Mouse (Mus musculus): ENCODE results near the gene Sdk1. TPM values are rescaled to one million over a fixed set of nuclear protein-coding genes. Genes with fewer than 3 reads are reported as not detected.

Gene Sdk1
- polyA plus RNA-seq, 1 experiment from 2014 or later = 1.5 TPM

DNA sequence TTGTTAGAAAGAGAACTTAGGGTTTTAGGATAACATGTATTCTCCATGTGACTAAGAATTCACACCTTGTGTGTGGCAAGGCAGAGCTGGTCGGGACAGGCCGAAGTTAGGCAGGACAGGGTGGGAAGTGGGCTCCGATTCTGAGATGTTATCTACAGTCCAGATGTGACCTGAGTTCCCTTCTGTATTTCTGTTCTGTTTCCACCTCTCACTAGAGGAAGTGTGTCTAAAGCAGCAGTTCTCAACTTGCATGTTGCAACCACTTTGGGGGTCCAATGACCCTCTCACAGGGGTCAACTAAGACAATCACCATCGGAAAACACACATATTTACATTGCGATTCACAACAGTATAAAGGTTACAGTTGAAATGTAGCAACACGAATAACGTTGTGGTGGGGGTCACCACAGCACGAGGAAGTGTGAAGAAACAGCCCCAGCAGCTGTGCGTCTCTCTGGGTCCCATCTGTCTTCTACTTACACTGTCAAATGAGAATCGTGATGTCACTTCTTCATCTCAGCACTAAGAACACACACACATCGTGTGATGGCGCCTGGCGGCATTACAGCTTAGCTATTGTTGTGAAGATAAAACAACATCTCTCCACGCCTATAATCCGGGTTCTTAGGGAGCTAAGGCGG, 583.6 kb downstream of the Sdk1 start:
- Histone ChIP-seq H3K4me3 (no peak overlapping the region), H3K27me3 (no peaks in the 10 kb centered on the region), H3K9ac (replicated peaks) (no peak overlapping the region), H3K27ac (replicated peaks) (no peak overlapping the region), H3K9me3 (no peaks in the 10 kb centered on the region), H3K36me3 (no peaks in the 10 kb centered on the region), H3K4me1 (no peaks in the 10 kb centered on the region), H3K4me2 (replicated peaks) (no peak overlapping the region)
- 77% methylated on average over 16 of the region's 16 CpGs for WGBS
- no peak for ATAC-seq (replicated peaks)

DNA sequence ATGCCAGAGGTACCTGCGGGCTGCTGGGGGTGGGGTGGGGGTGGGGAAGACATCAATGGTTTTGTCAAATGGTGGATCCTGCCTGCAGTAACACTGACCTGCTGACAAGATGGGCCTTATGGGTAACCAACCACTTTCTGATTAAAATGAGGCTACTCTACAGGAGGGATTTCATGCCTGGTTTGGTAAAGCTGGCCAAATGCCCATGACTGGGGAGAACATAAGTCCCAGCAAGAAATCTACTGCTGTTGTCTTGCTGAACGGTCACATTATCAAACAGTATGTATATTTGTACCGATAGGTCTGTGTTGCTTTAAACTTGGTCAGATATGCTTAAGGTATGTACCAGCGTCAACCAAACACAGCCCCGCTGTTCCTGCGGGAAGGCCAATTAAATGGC, 594.3 kb downstream of the Sdk1 start:
- Histone ChIP-seq H3K4me3 (no peak overlapping the region), H3K9ac (replicated peaks) (no peak overlapping the region), H3K36me3 (no peaks in the 10 kb centered on the region), H3K27ac (replicated peaks) (no peak overlapping the region), H3K9me3 (no peaks in the 10 kb centered on the region), H3K4me2 (replicated peaks) (no peak overlapping the region), H3K4me1 (peaks cover 17% of the 10 kb centered on the region), H3K27me3 (no peaks in the 10 kb centered on the region)
- WGBS = 31% methylated on average over 6 of the region's 6 CpGs
- no peak for ATAC-seq (replicated peaks)

DNA sequence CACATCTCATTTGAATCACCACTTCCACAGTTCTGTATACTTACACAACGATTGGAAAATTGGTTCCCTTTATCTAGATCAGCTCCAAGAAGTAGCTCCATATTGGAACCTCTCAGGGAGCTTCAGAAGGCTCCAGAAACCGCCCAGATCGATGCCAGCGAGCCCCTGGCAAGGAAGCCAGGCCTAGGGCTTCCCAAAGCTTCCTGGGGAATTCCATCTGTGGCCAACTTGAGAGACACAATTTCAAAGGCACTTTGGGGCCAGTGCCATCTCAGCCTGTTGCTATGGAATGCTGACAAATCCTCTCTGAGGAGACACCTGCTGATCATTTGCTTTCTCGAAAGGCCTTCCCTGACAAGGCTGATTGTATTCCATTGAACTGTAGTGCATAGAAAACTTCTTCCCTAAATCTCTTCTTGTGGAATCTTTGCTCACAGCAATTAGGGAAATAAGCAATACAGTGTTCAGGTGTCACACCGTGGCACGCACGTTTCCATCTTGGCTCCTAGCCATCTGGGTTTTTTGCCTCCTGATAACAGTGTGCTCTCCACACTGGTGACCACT, 595.7 kb downstream of the Sdk1 start:
- H3K4me3 ChIP-seq = no peak overlapping the region
- no peak overlapping the region for H3K27ac ChIP-seq (replicated peaks)
- WGBS = 27% methylated on average over 8 of the region's 8 CpGs
- H3K9ac ChIP-seq (replicated peaks) = no peak overlapping the region
- no peak for ATAC-seq (replicated peaks)
- no peaks in the 10 kb centered on the region for H3K36me3 ChIP-seq
- no peak overlapping the region for H3K4me2 ChIP-seq (replicated peaks)
- H3K4me1 ChIP-seq = peaks cover 17% of the 10 kb centered on the region
- H3K27me3 ChIP-seq = no peaks in the 10 kb centered on the region
- H3K9me3 ChIP-seq = no peaks in the 10 kb centered on the region

DNA sequence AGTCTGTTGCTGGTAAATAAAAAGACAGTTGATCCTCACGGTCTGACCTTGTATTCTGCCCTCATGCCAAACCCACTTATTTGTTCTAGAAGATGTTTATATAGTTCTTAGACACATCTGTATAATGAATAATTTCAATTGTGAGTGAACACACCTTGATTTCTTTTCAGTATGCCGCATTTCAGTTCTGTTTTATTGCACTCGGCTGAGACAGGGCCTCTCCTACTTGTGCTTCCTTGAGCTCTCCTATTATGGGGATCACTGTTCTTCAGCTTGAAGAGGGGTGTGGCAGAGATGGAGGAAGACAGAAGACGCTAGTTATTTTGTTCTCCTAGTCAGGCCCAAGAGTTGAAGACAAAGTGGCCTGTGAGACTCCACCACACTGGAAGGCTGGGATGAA, 603.4 kb downstream of the Sdk1 start:
- no peaks in the 10 kb centered on the region for H3K9me3 ChIP-seq
- no peak overlapping the region for H3K27ac ChIP-seq (replicated peaks)
- H3K27me3 ChIP-seq = no peaks in the 10 kb centered on the region
- H3K9ac ChIP-seq (replicated peaks) = no peak overlapping the region
- no peaks in the 10 kb centered on the region for H3K4me1 ChIP-seq
- ATAC-seq (replicated peaks) = no peak
- no peaks in the 10 kb centered on the region for H3K36me3 ChIP-seq
- WGBS = 80% methylated on average over 4 of the region's 4 CpGs
- no peak overlapping the region for H3K4me2 ChIP-seq (replicated peaks)
- no peak overlapping the region for H3K4me3 ChIP-seq

DNA sequence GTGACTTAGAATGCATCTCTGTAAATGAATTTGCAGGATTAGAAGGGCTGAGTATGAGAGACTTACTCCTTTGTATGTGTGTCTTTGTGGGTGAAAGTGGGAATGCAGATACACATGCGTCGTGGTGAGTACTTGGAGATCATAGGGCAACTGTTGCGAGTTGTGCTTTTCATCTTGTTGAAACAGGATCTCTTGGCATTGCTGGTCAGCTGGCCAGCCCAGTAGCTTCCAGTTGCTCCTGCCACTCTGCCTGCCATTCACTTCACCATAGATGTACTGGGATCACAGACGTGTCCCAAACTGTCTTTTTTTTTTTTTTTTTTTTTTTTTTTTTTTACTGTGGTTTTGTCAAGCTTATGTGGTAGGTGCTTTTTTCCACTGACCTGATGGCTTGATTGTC, 606.4 kb downstream of the Sdk1 start:
- Histone ChIP-seq H3K27ac (replicated peaks) (no peak overlapping the region), H3K4me1 (peaks cover 5% of the 10 kb centered on the region; the same call in 1 of the 2 replicates), H3K27me3 (no peaks in the 10 kb centered on the region), H3K4me3 (no peak overlapping the region), H3K36me3 (no peaks in the 10 kb centered on the region), H3K9ac (replicated peaks) (no peak overlapping the region), H3K4me2 (replicated peaks) (no peak overlapping the region), H3K9me3 (no peaks in the 10 kb centered on the region)
- ATAC-seq (replicated peaks) = no peak
- 92% methylated on average over 4 of the region's 4 CpGs for WGBS

DNA sequence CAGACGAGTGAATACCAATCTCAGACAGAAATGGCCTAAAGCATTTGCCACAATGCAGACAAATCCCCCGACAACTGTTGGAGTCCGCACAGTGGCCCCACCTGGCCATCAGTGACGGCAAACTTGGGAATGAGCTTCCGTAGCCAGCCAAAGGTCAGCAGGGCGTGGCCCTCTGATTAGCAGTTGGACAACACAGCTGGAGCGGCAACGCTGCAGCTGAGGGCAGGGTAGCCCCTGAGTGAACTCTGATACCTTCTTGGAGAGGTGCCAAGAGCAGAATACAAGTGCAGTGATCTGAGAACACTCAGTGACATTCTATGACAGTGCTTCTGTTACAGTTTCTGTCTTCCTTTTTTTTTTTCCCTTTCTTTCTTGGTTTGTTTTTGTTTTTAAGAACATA, 610.9 kb downstream of the Sdk1 start:
- no peaks in the 10 kb centered on the region for H3K27me3 ChIP-seq
- H3K36me3 ChIP-seq = no peaks in the 10 kb centered on the region
- no peak for ATAC-seq (replicated peaks)
- H3K4me3 ChIP-seq = no peak overlapping the region
- 45% methylated on average over 8 of the region's 8 CpGs for WGBS
- H3K9ac ChIP-seq (replicated peaks) = no peak overlapping the region
- peaks cover 5% of the 10 kb centered on the region; the same call in 1 of the 2 replicates for H3K4me1 ChIP-seq
- H3K9me3 ChIP-seq = no peaks in the 10 kb centered on the region
- H3K27ac ChIP-seq (replicated peaks) = no peak overlapping the region
- no peak overlapping the region for H3K4me2 ChIP-seq (replicated peaks)

DNA sequence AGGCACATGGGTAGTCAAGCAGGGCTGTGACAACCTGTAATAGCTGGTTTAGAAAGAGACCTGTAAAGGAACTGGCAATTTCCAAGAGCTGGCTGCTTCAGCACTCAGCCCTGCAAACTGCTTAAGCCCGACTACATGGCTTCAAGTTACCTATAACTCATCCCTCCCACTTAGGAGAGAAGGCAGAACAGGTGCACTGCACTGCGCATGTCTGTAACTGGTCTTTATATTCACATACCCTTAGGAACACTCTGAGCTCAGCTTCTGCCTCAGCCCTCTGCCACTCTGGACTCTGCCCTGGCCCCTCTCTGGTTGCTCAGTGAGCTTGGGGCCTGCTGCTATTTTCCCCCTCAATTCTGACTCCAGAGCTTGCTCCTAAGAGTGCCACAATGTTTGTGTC, 615.2 kb downstream of the Sdk1 start:
- 85% methylated on average over 2 of the region's 2 CpGs for WGBS
- no peak overlapping the region for H3K9ac ChIP-seq (replicated peaks)
- H3K27me3 ChIP-seq = no peaks in the 10 kb centered on the region
- peaks cover 10% of the 10 kb centered on the region for H3K4me1 ChIP-seq
- H3K9me3 ChIP-seq = no peaks in the 10 kb centered on the region
- no peak overlapping the region for H3K4me3 ChIP-seq
- no peaks in the 10 kb centered on the region for H3K36me3 ChIP-seq
- no peak for ATAC-seq (replicated peaks)
- H3K27ac ChIP-seq (replicated peaks) = no peak overlapping the region
- H3K4me2 ChIP-seq (replicated peaks) = no peak overlapping the region

DNA sequence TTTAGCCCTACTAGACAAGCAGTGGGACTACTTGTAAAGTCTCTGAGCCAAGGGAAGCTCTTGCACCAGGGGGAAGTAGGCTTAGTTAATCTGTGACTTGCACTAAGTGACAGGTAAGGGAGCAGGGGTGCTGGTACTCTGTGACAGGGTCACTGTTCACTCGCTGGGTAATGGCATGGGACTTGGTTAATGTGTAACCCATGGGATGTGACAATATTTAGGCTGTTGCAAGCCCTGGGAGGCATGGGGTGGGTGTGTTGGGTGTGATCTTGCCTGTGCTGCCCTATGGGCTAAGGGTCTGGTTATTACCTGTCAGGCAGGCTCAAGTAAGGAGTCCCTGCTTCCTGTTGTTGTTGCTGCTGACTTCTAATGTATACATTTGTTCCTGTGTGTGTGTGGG, 616.5 kb downstream of the Sdk1 start:
- H3K4me1 ChIP-seq = peaks cover 5% of the 10 kb centered on the region; the same call in 1 of the 2 replicates
- no peaks in the 10 kb centered on the region for H3K27me3 ChIP-seq
- H3K36me3 ChIP-seq = no peaks in the 10 kb centered on the region
- WGBS = 96% methylated on average over 1 of the region's 1 CpGs
- H3K4me3 ChIP-seq = no peak overlapping the region
- ATAC-seq (replicated peaks) = no peak
- H3K27ac ChIP-seq (replicated peaks) = no peak overlapping the region
- no peaks in the 10 kb centered on the region for H3K9me3 ChIP-seq
- H3K4me2 ChIP-seq (replicated peaks) = no peak overlapping the region
- no peak overlapping the region for H3K9ac ChIP-seq (replicated peaks)

DNA sequence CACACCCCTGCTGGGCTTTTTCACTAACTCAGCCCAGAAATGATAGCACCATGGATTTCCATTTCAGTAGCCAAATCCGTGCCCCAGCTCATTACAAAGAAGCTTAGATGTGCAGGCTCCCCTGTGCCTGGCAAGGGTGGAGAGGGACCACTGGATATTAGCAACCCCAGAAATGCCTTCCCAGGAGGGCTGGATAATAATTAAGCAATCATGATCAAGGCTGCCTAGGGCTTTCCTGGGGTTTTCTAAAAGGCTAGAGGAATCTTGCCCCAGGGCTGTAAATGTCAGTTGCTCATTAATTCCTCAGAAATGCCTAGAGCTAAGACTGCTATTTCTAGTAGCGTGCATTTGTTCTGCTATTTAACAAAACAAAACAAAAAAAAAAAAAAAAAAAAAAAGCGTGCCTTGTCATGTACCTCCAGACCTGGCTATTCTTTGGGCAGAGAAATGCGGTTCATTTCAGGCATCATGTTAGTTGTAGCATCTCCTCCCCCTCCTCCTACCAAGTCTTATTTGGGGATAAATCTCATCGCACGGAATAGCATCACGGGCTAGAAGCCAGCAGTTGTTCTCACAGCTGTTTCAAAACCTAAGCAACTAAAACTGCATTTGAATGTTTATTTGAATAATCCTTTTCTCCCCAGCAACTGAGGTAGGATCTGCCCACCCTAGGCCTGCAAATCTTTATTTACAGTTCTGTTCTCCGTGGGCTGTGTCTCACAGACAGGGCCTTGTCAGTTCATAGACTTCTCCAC, 617.3 kb downstream of the Sdk1 start:
- ATAC-seq (replicated peaks) = no peak

DNA sequence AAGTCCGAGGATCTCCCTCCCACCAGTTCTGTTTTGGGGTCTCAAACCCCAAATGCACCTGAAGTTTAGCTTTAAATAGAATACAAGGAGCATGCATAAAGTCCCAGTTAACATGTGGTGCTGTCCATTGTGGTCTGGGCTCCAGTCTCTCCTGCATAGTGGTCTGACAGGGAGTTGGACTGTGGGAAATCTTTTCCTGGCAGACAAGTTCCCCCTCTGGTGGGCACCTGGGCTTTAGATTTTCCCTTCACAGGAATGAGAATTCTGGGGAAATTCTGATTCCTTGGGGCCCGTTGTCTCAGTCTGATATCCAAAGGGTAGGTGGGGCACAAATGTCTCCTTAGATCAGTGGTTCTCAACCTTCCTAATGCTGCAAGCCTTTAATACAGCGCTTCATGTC, 624.8 kb downstream of the Sdk1 start:
- Histone ChIP-seq H3K36me3 (no peaks in the 10 kb centered on the region), H3K9ac (replicated peaks) (no peak overlapping the region), H3K4me1 (no peaks in the 10 kb centered on the region), H3K9me3 (no peaks in the 10 kb centered on the region), H3K4me3 (no peak overlapping the region), H3K4me2 (replicated peaks) (no peak overlapping the region), H3K27me3 (no peaks in the 10 kb centered on the region), H3K27ac (replicated peaks) (no peak overlapping the region)
- 79% methylated on average over 3 of the region's 3 CpGs for WGBS
- ATAC-seq (replicated peaks) = no peak

More for the DNA sequence above, 617.3 kb downstream of the Sdk1 start:
- H3K4me1 ChIP-seq = peaks cover 5% of the 10 kb centered on the region; the same call in 1 of the 2 replicates
- H3K4me2 ChIP-seq (replicated peaks) = no peak overlapping the region
- H3K9ac ChIP-seq (replicated peaks) = no peak overlapping the region
- no peaks in the 10 kb centered on the region for H3K27me3 ChIP-seq
- no peaks in the 10 kb centered on the region for H3K9me3 ChIP-seq
- no peak overlapping the region for H3K27ac ChIP-seq (replicated peaks)
- 16% methylated on average over 8 of the region's 8 CpGs for WGBS
- H3K36me3 ChIP-seq = no peaks in the 10 kb centered on the region
- no peak overlapping the region for H3K4me3 ChIP-seq

DNA sequence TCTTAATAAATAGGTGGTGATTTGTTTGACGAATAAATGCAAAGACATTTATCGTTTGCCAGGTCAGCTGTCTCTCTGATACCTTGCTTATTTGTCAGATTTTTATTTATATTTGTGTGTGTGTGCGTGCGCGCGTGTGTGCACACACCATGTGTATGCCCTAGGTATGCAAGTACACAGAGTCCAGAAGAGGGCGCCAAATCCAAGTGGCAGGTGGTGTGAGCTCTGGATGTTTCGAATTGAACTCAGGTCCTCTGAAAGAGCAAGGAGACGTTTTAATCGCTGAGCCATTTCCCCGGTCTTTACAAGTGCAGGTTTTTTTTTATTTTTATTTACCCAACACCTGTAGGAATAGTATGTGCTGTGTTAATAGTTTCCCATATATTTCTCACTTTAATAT, 632.5 kb downstream of the Sdk1 start:
- Histone ChIP-seq H3K4me2 (replicated peaks) (no peak overlapping the region), H3K36me3 (no peaks in the 10 kb centered on the region), H3K4me3 (no peak overlapping the region), H3K9ac (replicated peaks) (no peak overlapping the region), H3K9me3 (no peaks in the 10 kb centered on the region), H3K27me3 (no peaks in the 10 kb centered on the region), H3K4me1 (no peaks in the 10 kb centered on the region), H3K27ac (replicated peaks) (no peak overlapping the region)
- ATAC-seq (replicated peaks) = no peak
- 96% methylated on average over 11 of the region's 11 CpGs for WGBS

DNA sequence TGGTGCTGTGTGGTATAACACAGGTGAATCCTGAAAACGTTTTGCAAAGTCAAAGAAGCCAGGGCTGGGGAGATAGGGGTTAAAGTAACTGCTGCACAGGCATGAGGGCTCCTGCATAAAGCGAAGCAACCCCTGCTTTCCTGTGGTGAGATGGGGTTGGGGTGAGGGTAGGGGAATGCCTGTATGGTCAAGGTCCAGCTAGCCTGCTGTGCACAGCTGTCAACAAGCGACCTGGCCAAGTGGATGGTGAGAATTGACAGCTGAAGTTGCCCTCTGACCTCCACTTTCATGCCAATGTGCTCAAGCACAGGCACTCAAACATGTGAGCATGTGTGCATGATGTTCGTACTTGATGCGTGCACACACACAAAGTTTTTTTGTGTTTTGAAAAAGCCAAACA, 639.4 kb downstream of the Sdk1 start:
- Histone ChIP-seq H3K4me1 (0 out of 2 replicates have a peak, but pooled peaks cover 4% of the 10 kb centered on the region), H3K9me3 (no peaks in the 10 kb centered on the region), H3K27me3 (no peaks in the 10 kb centered on the region), H3K4me3 (no peak overlapping the region), H3K4me2 (replicated peaks) (no peak overlapping the region), H3K36me3 (no peaks in the 10 kb centered on the region), H3K9ac (replicated peaks) (no peak overlapping the region), H3K27ac (replicated peaks) (no peak overlapping the region)
- no peak for ATAC-seq (replicated peaks)
- WGBS = 64% methylated on average over 5 of the region's 5 CpGs
